Mouse (Mus musculus) heart, adult 11 months (tissue): ENCODE measurements at regions not wholly inside any gene's neighbourhood (a gene's known extent, or its start where the extent isn't known, plus 50 kb on each side); places are given as distances from the start of the nearest gene placed in this dataset.

ENCODE experiments used
- DNase-seq: peaks from one replicate; pipeline ENCODE4 v3.0.0; 2022

DNA sequence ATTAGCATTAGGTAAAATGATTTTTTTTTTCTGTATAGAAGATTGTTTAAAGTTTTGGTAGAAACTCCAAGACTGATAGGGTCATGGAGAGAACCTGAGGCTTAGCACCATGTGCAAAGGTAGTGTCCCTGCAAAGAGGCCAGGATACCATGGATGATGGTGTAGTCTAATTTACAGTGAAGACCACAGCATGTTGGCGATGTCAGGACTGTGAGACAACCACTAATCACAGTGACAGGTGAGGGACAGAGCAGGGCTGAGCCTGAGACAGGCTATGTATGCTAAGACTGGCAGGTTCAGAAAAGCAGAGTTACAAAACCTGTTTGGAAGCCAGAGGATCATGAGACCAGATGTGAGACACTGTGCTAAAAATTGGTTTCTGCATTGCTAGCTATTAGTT is 752.7 kb upstream of the Sel1l start:
- peak; percentile 84 for DNase-seq

DNA sequence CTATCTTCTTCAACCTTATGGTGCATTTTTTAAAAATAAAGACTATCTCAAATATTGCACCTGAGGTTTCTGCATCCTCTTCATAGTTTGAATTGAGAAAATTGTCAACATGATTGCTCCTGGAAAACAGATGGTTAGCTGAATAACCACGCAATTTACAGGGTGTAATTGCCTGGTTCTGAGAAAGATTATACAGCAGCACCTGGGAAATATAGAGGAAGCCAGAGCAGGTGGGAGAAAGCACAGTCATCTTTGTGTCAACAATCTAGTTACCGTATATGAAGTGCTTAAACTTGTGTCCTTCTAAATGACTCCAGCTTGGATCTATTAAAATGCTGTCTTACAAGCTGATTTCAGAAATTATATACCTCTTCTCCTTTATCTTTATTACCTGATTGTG is 740.8 kb upstream of the Sel1l start:
- no peak for DNase-seq

DNA sequence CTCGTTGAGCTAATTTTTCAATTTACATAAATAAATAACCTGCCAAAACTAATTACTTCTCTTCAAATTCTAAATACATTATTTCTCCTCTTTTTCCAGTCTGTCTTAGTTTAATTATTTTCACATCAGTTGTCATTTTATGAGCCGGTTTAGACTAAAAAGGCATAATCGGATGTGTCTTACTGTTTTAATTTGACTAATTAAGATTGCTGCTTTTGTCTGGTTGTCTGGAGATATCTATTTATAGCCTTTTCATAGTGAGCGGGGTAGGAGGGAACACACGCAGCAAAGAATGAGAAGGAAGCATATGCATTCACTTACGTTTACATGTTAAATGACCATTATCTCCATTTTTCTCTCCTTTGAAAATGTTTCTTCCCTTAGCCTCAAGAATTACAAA is 740.3 kb upstream of the Sel1l start:
- DNase-seq: no peak

DNA sequence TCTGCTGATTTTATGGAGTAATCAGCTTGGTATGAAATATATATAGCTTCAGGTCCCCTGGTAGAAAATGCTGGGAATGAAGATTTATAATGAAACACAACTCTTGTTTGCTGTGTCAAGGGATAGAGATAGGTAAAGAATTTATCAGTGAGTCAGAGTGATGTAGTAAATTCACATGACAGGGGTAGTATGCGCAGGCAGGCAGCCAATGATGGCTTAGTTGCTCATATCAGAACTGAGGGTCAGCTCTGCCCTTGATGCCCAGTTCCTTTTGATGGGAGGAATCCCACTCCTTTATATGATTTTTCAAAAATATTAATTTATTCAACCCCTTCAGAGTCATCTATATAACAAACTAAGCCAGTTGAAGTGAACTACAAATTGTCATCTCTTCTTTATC is 729.6 kb upstream of the Sel1l start:
- no peak for DNase-seq
